Mouse (Mus musculus): ENCODE data around the gene Rcbtb2.

DNA sequence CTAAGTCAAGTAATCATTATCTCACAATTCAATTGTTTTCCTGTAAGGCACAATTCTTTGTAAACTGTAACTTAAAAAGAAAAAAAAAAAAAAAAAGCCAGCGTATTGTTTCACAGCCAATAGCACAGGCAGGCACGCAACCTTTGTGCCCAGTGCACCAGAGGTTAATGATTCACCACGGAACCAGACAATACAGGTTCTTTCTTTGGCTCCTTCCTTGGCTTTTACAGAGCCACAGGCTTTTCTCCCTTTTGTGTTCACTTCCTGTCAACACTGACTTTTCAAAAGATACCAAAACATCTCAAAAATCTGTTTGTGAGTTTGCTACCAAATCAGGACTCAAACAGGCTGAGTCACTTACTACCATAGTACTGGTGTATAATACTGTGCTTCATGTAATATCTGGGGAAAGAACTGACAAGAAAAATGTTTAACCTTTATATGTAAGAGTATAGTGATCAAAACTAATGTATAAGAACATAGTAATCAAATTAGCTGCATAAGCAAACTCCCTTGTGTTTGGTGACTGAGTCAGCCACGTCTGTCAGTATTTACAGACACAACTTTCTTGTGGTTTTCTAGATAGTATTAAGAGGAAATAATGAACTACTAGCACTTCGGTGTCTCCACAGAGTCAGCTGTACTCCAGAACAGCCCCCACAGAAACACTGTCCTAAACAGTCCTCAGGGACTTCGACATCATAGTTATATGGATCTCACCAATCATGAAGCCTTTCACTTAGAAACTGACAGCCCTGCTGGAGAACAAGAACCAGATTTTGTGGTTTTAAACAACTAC, 130.8 kb downstream of the Rcbtb2 start:
- no peak for TF ChIP-seq CTCF (IDR thresholded peaks at IDR 0.05; ENCODE audit: low read depth)
- TF ChIP-seq EP300 (optimal IDR thresholded peaks at IDR 0.05): no peak

Measured in stomach, postnatal 0 days (tissue).